Mouse (Mus musculus): ENCODE results near the gene Mtfr1l. TPM values are rescaled to one million over a fixed set of nuclear protein-coding genes. Genes with fewer than 3 reads are reported as not detected.

Gene Mtfr1l
- polyA plus RNA-seq, 1 experiment from 2014 or later = 111 TPM

DNA sequence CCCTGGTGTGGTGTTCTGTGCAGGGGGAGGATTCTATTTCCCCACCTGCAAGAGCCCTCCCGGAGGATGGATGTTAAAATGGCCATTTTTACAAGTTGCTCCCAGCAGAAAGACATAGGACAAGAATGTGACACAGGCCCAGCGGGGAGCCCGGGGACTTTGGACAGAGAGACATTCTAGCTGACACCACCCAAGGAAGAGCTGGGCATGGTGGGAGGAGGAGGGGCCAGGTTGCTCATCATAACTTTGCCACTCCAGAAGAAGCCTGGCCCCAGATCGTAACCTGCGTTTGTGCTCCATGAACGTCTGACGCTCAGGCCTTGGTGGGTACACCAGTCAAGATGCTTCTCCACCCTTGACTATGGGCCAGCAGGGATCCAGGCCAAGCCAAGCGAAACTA lies 25.5 kb upstream of the Mtfr1l start:
- Histone ChIP-seq H3K27me3 (ENCODE audit: control insufficient read depth, insufficient read depth, low read depth, low read length) (no peaks in the 10 kb centered on the region), H3K4me2 (ENCODE audit: low read depth, low read length) (no peak overlapping the region), H3K27ac (ENCODE audit: low read length) (no peak overlapping the region), H3K9me3 (ENCODE audit: control insufficient read depth, low read length) (no peaks in the 10 kb centered on the region), H3K4me3 (ENCODE audit: low read length) (no peak overlapping the region), H3K4me1 (replicated peaks; ENCODE audit: control insufficient read depth, insufficient read depth, low read length) (peaks cover 7% of the 10 kb centered on the region; the same call in 1 of the 2 replicates), H3K36me3 (ENCODE audit: control insufficient read depth, insufficient read depth, low read length) (no peaks in the 10 kb centered on the region; the same call in 1 of the 2 replicates), H3K9ac (ENCODE audit: low read length) (no peak overlapping the region)
- WGBS = 91% methylated on average over 8 of the region's 8 CpGs
- ATAC-seq (ENCODE audit: low read depth) = no peak

DNA sequence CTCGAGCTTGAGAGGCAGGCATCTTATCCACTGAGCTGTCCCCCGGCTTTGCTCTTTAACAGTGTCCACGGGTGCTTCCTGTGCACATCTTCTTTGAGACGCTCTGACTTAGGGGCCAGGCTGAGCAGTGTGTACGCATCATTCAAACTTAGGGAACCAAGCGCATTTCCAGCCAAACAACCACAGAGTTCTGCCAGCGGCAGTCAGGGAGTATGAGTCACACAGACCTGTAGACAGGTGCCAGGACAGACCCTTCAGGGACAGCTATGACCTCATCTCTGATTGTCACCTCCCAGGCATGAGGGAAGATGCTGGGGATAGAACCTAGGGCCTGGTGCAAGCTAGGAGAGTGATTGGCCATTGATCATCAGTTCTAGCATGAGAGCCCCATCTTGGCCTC lies 24.0 kb upstream of the Mtfr1l start:
- H3K4me1 ChIP-seq (replicated peaks; ENCODE audit: control insufficient read depth, insufficient read depth, low read length) = peaks cover 7% of the 10 kb centered on the region; the same call in 1 of the 2 replicates
- no peaks in the 10 kb centered on the region for H3K27me3 ChIP-seq (ENCODE audit: control insufficient read depth, insufficient read depth, low read depth, low read length)
- H3K27ac ChIP-seq (ENCODE audit: low read length) = no peak overlapping the region
- no peak overlapping the region for H3K4me3 ChIP-seq (ENCODE audit: low read length)
- H3K36me3 ChIP-seq (ENCODE audit: control insufficient read depth, insufficient read depth, low read length) = no peaks in the 10 kb centered on the region
- H3K4me2 ChIP-seq (ENCODE audit: low read depth, low read length) = no peak overlapping the region
- WGBS = 74% methylated on average over 7 of the region's 7 CpGs
- H3K9me3 ChIP-seq (ENCODE audit: control insufficient read depth, low read length) = no peaks in the 10 kb centered on the region
- no peak for ATAC-seq (ENCODE audit: low read depth)
- no peak overlapping the region for H3K9ac ChIP-seq (ENCODE audit: low read length)

DNA sequence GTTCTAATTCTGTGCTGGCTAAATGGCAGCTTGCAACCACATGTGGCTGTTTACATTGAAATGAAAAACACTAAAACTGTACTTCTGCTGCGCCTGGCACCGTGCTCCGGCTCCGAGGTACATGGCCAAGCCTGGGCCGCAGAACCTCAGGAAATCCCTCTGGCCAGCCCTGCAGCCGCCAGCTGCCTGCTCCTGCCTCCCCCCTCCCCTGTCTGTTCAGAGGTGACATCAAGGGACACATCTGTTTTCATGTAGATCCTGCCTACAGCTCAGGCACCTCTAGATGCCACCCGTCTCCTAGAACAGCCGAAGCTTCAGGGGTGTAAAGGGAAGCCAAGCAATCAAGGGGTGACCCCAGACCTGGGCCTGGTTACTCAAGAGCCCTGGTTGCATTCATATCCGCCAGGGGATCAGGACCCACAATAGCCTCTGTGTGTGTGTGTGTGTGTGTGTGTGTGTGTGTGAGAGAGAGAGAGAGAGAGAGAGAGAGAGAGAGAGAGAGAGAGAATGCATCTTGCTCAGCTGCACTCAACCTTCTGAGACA lies 23.5 kb upstream of the Mtfr1l start:
- Histone ChIP-seq H3K9me3 (ENCODE audit: control insufficient read depth, low read length) (no peaks in the 10 kb centered on the region), H3K27me3 (ENCODE audit: control insufficient read depth, insufficient read depth, low read depth, low read length) (no peaks in the 10 kb centered on the region), H3K4me2 (ENCODE audit: low read depth, low read length) (no peak overlapping the region), H3K36me3 (ENCODE audit: control insufficient read depth, insufficient read depth, low read length) (no peaks in the 10 kb centered on the region), H3K4me3 (ENCODE audit: low read length) (no peak overlapping the region), H3K4me1 (replicated peaks; ENCODE audit: control insufficient read depth, insufficient read depth, low read length) (peaks cover 7% of the 10 kb centered on the region; the same call in 1 of the 2 replicates), H3K9ac (ENCODE audit: low read length) (no peak overlapping the region), H3K27ac (ENCODE audit: low read length) (peak overlapping the region; percentile 6; the same call in 1 of the 2 replicates)
- whole genome bisulfite sequencing = 38% methylated on average over 9 of the region's 9 CpGs
- peak; percentile 60; the same call in 1 of the 2 replicates for ATAC-seq (ENCODE audit: low read depth)

DNA sequence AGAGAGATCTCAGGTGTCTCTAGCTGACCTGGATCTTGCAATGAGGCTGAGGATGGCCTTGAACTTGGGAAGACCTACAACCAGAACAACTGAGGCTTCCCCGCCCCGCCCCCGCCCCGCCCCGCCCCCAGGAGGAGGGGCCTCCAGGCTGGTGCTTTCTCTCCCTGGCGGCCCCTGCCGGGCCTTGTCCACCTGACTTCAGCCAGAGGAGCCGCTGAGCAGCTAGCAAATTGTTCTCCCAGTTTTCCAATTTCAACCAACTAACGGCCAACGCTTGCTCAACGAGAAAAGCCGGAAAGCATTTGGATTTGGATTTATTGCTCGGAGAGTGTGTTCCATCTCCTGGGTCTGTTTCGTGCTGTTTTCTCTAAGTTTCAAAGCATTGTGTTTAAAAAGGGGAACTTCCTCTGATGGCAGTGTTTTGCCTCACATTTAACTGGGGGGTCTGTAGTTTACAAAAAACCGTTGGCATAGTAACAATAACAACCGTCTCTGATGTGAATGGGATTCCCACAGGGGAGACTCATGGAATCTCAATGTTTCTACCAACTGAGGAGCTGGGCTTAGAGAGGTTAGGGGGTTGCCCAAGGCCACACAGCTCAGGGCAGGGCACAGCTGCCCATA lies 22.6 kb upstream of the Mtfr1l start:
- H3K4me3 ChIP-seq (ENCODE audit: low read length) = no peak overlapping the region
- H3K4me1 ChIP-seq (replicated peaks; ENCODE audit: control insufficient read depth, insufficient read depth, low read length) = peaks cover 7% of the 10 kb centered on the region; the same call in 1 of the 2 replicates
- H3K27ac ChIP-seq (ENCODE audit: low read length) = peak overlapping the region; percentile 46; the same call in 1 of the 2 replicates
- no peaks in the 10 kb centered on the region for H3K36me3 ChIP-seq (ENCODE audit: control insufficient read depth, insufficient read depth, low read length)
- H3K9me3 ChIP-seq (ENCODE audit: control insufficient read depth, low read length) = no peaks in the 10 kb centered on the region
- no peaks in the 10 kb centered on the region for H3K27me3 ChIP-seq (ENCODE audit: control insufficient read depth, insufficient read depth, low read depth, low read length)
- ATAC-seq (ENCODE audit: low read depth) = no peak
- H3K4me2 ChIP-seq (ENCODE audit: low read depth, low read length) = no peak overlapping the region
- peak overlapping the region; percentile 24; the same call in 1 of the 2 replicates for H3K9ac ChIP-seq (ENCODE audit: low read length)
- 15% methylated on average over 16 of the region's 16 CpGs for WGBS

DNA sequence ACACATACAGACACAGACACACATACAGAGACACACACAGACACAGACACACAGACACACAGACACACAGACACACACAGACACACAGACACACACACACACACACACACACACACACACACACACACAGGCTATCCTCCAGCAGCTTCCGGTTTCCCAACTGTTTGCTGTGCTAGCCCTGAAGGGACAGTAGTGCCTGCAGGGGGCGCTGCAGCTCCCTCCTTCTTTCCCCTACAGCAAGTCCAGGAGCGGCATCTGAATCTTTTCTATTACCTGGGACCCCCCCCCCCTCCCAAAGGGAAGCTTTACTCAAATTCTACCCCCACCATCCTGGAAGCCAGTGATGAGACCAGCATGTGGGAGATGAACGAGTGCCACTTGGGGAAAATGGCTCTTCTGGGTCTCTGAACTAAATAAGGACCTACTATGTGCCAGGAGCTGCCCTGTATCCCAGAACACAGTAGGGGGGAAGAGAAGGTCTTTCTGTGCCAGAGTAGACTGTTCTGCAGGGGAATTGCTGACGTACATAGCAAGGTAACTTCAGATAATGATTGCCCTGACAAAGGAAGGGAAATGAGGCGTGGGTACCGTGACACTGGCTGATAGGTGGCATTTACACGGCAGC lies 20.9 kb upstream of the Mtfr1l start:
- ATAC-seq (ENCODE audit: low read depth) = no peak
- H3K9me3 ChIP-seq (ENCODE audit: control insufficient read depth, low read length) = no peaks in the 10 kb centered on the region
- WGBS = 64% methylated on average over 8 of the region's 8 CpGs

DNA sequence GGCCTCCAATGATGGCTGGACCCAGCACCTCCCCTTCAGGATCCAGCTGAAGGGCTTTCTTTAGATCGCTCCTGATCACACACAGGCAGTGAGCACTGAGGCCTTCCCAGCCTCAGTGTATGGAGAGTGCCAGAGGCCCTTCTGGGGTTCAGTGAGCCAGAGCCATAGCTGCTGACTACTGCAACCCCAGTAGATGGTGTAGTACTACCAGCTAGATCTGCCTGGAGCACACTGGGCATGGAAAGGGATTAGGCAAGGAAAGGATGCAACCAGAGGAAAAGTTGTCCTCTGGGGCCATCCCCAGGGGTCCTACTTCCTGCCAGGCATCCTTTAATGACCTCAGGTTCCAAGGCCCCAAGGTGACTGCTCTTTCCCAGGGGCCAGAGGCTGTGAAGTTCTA lies 18.4 kb upstream of the Mtfr1l start:
- Histone ChIP-seq H3K4me1 (replicated peaks; ENCODE audit: control insufficient read depth, insufficient read depth, low read length) (peaks cover 20% of the 10 kb centered on the region), H3K4me2 (ENCODE audit: low read depth, low read length) (no peak overlapping the region), H3K9ac (ENCODE audit: low read length) (no peak overlapping the region), H3K36me3 (ENCODE audit: control insufficient read depth, insufficient read depth, low read length) (peaks cover 8% of the 10 kb centered on the region), H3K27me3 (ENCODE audit: control insufficient read depth, insufficient read depth, low read depth, low read length) (no peaks in the 10 kb centered on the region), H3K9me3 (ENCODE audit: control insufficient read depth, low read length) (peaks cover 7% of the 10 kb centered on the region), H3K4me3 (ENCODE audit: low read length) (no peak overlapping the region), H3K27ac (ENCODE audit: low read length) (no peak overlapping the region)
- WGBS = 79% methylated on average over 1 of the region's 1 CpGs
- ATAC-seq (ENCODE audit: low read depth) = no peak

More for the DNA sequence above, 20.9 kb upstream of the Mtfr1l start:
- Histone ChIP-seq H3K4me3 (ENCODE audit: low read length) (no peak overlapping the region), H3K27me3 (ENCODE audit: control insufficient read depth, insufficient read depth, low read depth, low read length) (no peaks in the 10 kb centered on the region), H3K27ac (ENCODE audit: low read length) (no peak overlapping the region), H3K4me2 (ENCODE audit: low read depth, low read length) (no peak overlapping the region), H3K9ac (ENCODE audit: low read length) (no peak overlapping the region), H3K4me1 (replicated peaks; ENCODE audit: control insufficient read depth, insufficient read depth, low read length) (peaks cover 15% of the 10 kb centered on the region), H3K36me3 (ENCODE audit: control insufficient read depth, insufficient read depth, low read length) (no peaks in the 10 kb centered on the region)

DNA sequence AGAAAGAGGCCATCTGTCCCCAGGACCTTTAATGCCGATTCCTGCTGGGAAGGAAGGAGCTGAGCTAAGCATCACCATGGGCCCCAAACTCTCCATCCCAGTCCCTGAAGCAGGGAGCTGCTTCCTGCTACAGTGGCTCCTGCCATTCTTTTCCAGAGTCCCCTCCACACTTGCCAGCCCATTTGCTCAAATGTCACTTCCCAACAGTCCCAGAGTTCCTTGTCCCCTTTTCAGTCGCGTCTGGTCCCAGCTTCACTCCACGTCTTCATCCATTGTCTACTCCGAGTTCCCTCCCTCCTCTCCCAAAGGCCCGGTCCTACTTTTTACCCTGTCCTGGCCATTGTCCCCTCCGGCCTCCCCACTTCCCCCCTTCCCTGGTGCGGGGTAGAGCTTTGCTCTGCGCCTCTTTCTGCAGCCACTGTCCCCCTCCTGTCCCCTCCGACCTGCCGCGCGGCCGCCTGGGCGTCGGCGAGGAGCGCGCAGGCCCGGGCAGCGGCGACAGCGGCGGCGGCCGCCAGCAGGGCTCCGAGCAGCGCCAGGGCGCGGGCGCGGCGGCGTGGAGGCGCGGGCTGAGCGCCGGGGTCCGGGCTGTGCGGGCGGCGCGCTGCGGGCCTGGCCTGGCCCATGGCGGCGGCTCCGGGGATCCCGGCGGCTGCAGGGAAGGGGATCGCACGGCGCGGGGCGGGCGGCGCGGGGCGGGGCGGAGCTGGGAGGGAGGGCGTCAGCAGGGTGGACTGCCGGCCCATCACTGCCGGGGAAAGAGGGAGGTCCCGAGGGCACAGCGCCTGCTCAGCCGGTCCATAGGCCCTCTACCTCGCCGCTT lies 16.5 kb upstream of the Mtfr1l start, which contains the start of gene Selenon:
Selenon (minus strand) TSS at position 673 of the 823 bp plus-strand sequence.
- H3K27ac ChIP-seq (ENCODE audit: low read length) = peak within 1 kb of the TSS; percentile 85
- peak within 1 kb of the TSS; percentile 95 for H3K9ac ChIP-seq (ENCODE audit: low read length)
- peak within 1 kb of the TSS; percentile 85 for H3K4me3 ChIP-seq (ENCODE audit: low read length)
- WGBS = 1% methylated on average over 45 of the region's 67 CpGs
- H3K36me3 ChIP-seq (ENCODE audit: control insufficient read depth, insufficient read depth, low read length) = peaks cover 12% of the 10 kb centered on the region
- H3K4me2 ChIP-seq (ENCODE audit: low read depth, low read length) = peak within 1 kb of the TSS; percentile 82
- peaks cover 30% of the 10 kb centered on the region for H3K4me1 ChIP-seq (replicated peaks; ENCODE audit: control insufficient read depth, insufficient read depth, low read length)
- H3K27me3 ChIP-seq (ENCODE audit: control insufficient read depth, insufficient read depth, low read depth, low read length) = no peaks in the 10 kb centered on the region
- peak; percentile 94 for ATAC-seq (ENCODE audit: low read depth)
- H3K9me3 ChIP-seq (ENCODE audit: control insufficient read depth, low read length) = peaks cover 7% of the 10 kb centered on the region

DNA sequence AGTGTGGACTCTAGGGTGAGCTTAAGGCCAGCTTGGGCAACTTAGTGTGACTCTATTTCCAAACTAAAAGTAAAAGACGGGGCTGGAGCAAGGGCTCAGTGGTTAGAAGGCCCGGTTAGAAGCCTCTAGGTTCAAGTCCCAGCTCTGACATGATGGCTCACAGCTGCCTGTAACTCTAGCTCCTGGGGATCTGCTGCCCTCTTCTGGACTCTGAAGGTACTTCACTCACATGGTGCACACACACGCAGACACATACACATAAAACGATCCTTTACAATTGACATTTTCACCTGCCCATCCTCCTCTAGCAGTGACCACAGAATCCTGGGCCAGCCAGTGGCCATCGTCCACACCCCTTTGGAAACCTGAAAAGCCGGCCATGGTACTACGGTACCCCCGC lies 14.7 kb upstream of the Mtfr1l start:
- peaks cover 7% of the 10 kb centered on the region for H3K9me3 ChIP-seq (ENCODE audit: control insufficient read depth, low read length)
- WGBS = 95% methylated on average over 8 of the region's 8 CpGs
- no peak overlapping the region for H3K27ac ChIP-seq (ENCODE audit: low read length)
- no peak overlapping the region for H3K4me3 ChIP-seq (ENCODE audit: low read length)
- peaks cover 30% of the 10 kb centered on the region for H3K4me1 ChIP-seq (replicated peaks; ENCODE audit: control insufficient read depth, insufficient read depth, low read length)
- H3K4me2 ChIP-seq (ENCODE audit: low read depth, low read length) = no peak overlapping the region
- no peak for ATAC-seq (ENCODE audit: low read depth)
- H3K27me3 ChIP-seq (ENCODE audit: control insufficient read depth, insufficient read depth, low read depth, low read length) = no peaks in the 10 kb centered on the region
- peaks cover 17% of the 10 kb centered on the region for H3K36me3 ChIP-seq (ENCODE audit: control insufficient read depth, insufficient read depth, low read length)
- no peak overlapping the region for H3K9ac ChIP-seq (ENCODE audit: low read length)
